Mouse (Mus musculus) adrenal gland, postnatal 0 days (tissue): ENCODE results near the gene Tox4. TPM values are rescaled to one million over a fixed set of nuclear protein-coding genes. Genes with fewer than 3 reads are reported as not detected.

Experiments used
- polyA plus RNA-seq: library from polyadenylated mRNA; unstranded; fragments of >200 nt; fragmentation: Nextera tagmentation; extraction: Ambion mirVana; gene quantifications from 2 replicates; pipeline ENCODE4 v1.2.1, GENCODE M21; 2015

Tox4 gene
- polyA plus RNA-seq = 24.0 and 36.6 TPM in 2 replicates

DNA sequence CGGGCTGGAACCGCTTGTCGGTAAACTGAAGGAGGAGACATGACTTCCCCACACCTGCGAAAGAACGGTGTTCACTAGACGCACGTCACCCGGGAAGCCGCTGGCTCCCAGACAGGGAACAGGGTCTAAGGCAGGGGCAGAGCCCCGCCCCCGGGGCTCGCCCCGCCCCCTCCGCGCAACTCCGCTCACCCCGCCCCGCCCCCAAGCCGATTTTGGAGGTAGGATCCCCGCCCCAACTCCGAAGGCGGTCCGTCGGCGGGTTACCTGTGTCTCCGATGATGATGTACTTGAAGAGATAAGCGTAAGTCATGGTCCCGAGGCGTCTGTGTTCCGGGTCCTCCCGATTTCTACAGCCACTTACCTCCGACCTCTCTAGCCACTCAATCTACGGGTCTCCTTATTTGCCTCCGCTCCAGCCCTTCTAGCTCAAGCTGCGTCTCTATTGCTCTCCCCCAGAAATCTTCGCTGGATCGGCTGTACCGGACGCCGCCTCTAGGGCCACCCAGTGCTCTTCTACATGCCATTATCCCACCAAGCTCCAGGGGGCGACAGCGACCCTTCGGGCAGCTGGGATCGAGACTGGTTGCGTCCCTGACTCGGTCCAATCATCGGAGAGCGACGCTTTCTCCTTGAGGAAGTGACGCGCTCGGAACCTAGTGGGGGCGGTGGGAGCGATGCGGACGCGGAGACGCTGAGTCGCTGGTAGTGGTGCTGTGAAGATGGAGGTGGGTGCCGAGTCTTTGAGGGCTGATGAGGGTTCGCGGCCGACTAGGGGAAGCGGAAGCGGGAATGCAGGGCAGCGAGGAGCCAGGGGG, at the start of gene Tox4, which contains the start of gene Rab2b:
Tox4 (plus strand) TSS at position 215 of the 815 bp plus-strand sequence.
Rab2b (minus strand) TSS at position 614 of the 815 bp plus-strand sequence.

DNA sequence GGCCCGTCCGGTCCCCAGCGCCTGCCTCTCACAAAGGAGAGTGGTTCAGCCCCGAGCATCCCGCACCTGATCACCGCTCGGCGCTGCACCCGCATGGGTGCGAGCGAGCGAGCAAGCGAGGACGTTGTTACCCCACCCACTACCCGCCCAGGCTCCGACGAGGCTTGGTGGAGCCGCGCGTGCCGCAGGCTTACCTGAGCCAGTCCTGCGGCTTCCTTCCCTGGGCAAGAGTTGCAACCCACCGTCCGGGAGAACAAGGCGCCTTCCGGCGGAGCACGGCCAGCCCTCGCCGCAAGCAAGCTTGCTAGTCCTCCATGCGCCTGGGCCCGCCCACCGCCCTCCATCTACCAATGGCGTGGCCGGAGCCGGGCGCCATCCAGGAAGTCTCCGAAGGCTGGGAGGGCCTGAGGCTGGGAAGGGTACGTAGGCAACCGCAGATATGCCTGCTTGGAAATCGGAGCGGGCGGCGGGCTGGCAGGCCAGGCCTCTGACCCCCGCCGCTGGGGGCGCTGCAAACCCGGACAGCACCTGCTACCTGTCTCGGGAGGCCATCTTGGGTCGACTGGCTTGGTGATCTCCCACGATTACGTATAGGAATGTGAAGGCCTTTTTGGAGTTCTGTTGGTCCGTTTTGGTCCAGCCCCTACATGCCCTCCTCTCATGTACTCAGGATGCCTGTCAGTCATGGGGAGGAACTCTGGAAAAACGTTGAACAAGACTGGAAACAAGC, 21.3 kb upstream of the Tox4 start, which contains the start of gene Chd8:
Chd8 (minus strand) TSS at position 297 of the 730 bp plus-strand sequence.

DNA sequence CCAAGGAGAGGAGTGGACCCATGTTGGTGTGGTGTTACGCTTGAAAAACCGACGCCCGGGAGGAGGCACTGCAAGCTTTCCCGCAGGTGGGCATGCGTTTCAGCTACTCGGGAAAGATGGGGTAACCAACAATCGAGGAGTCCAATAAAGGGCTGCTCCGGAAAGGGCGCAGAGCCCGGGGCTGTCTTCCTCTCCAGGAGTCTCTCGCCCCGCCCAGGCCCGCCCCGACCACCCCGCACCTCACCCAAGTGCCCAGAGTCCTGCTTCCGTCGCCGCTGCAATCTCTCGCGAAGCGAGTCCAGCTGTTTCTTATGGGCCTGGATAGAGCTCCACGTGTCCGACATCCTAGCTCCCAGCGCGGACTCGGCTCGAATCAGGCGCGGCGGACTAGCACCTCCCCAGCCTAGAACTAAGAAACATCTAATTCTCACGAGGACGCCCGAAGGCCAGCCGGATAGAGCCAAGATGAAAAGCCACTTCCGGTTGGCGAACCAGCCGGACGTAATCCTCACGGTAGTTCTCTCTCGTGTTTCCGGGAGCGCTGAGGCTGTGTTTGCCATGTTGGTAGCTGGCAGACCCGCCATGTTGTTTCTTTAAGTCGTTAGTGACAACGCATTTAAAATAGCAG, 25.8 kb downstream of the Tox4 start, which contains the start of gene Mettl3:
Mettl3 (minus strand) TSS at position 485 of the 628 bp plus-strand sequence.

DNA sequence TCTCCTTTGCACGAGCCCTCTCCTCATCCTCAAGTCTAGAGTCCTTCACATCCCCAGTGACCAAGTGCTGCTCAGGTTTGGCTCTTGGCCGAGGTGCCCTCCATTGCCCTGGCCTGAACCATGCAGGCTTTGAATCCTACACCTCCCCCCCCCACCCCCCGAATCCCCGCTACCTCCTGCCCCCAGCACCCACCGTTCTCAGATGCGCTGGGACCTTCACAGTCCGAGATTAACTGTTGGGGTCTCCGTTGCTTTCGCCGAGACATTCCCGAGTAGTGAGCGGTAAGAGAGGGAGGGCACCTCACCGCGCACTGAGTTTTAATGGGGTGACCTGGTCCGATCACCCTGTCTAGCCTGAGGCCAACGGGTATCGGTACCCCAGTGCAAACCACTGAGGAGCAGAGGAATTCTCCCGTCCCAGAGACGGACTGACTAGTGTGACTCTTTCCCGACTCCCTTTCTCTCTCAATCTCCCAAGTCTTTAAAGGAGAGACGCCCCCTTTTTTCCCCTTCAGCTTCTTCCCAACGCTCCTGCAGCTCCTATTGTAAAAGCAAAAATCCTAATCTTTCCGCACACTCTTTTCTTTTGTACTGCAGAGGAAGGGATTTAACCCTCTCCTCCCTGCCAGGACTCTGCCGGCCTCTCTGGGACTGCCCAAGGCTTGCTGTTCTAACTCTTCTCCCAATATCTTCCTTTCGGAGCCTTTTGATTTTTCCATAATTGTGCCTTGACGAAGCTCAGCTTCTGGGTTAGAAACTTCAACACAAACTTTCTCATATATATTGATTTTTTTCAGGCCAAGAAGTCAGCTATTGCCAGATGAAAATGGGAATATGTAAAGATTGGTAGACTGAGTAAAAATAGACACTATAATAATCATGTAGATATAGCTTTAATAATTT, 49.2 kb downstream of the Tox4 start, which contains the start of gene Sall2:
Sall2 (minus strand) TSS at position 853 of the 903 bp plus-strand sequence.

Other genes with a start within 250 kb of the Tox4 start
- gene Olfr221, start 236.7 kb upstream of the Tox4 start, polyA plus RNA-seq = not detected in 2 replicates
- 233 and 256 TPM in 2 replicates for gene Hnrnpc, start 175.1 kb upstream of the Tox4 start, polyA plus RNA-seq
- 26.3 and 31.5 TPM in 2 replicates for gene Rpgrip1, start 168.4 kb upstream of the Tox4 start, polyA plus RNA-seq
- gene Supt16, start 81.7 kb upstream of the Tox4 start, polyA plus RNA-seq = 17.0 and 23.9 TPM in 2 replicates
- 20.6 and 25.1 TPM in 2 replicates for gene Chd8, start 21.4 kb upstream of the Tox4 start, polyA plus RNA-seq
- gene Rab2b, start 399 bp downstream of the Tox4 start, polyA plus RNA-seq = 25.4 and 31.6 TPM in 2 replicates
- gene Mettl3, start 26.0 kb downstream of the Tox4 start, polyA plus RNA-seq = 18.7 and 20.8 TPM in 2 replicates
- 5.8 TPM in 2 replicates for gene Sall2, start 49.6 kb downstream of the Tox4 start, polyA plus RNA-seq
- gene Olfr1513, start 77.3 kb downstream of the Tox4 start, polyA plus RNA-seq = not detected in 2 replicates
- not detected in 2 replicates for gene Olfr1512, start 100.0 kb downstream of the Tox4 start, polyA plus RNA-seq
- gene Olfr1511, start 118.2 kb downstream of the Tox4 start, polyA plus RNA-seq = not detected in 2 replicates
- gene Olfr1510, start 135.2 kb downstream of the Tox4 start, polyA plus RNA-seq = not detected in 2 replicates
- gene Olfr1509, start 163.8 kb downstream of the Tox4 start, polyA plus RNA-seq = not detected in 2 replicates
- not detected in 2 replicates for gene Olfr1508, start 188.3 kb downstream of the Tox4 start, polyA plus RNA-seq
- not detected in 2 replicates for gene Olfr1507, start 216.6 kb downstream of the Tox4 start, polyA plus RNA-seq